Mouse (Mus musculus): ENCODE data around the gene Zfp142.

Zfp142 gene

DNA sequence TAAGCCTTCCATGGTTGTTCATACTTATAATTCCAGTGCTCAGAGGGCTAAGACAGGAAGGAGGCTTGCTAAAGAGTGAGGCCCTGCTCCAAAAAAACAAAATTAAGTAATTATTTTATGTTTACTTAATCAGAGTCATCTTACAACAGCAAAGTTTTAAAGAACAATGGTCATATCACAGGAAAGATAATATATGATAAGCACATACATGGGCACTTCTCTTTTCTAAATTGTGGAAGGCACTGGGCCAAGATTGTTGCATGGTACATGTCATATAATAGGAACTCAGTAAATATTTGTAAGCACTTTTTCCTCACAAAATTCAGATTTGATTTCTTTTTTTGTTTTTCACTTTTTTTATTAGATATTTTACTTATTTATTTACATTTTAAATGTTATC is 68.2 kb downstream of the Zfp142 start:
- DNase-seq (ENCODE audit: low read depth, low spot score), result no peak
